Mouse (Mus musculus): ENCODE data around the gene Smagp. TPM values are rescaled to one million over a fixed set of nuclear protein-coding genes. Genes with fewer than 3 reads are reported as not detected.

Gene Smagp
- polyA plus RNA-seq (2015; fragmentation: Nextera tagmentation; extraction: Ambion mirVana): 14.4 and 15.2 TPM in 2 replicates

GRCm38 (mm10) chr15:100636700-100637501 lies at the start of gene Smagp:
Smagp (minus strand) TSS chr15:100636940.
- ATAC-seq (ENCODE audit: borderline replicate concordance, extremely low read depth, low FRiP score, low TSS enrichment): peak; percentile 61
- Histone ChIP-seq H3K4me1 (peaks cover 25% of the 10 kb centered on the region), H3K9ac (peak within 1 kb of the TSS; percentile 25), H3K27me3 (peaks cover 58% of the 10 kb centered on the region), H3K4me2 (peak within 1 kb of the TSS; percentile 91), H3K36me3 (no peaks in the 10 kb centered on the region), H3K27ac (no peak within 1 kb of the TSS), H3K9me3 (no peaks in the 10 kb centered on the region), H3K4me3 (peak within 1 kb of the TSS; percentile 53)
- under 1% methylated on average over 71 of the region's 77 CpGs for WGBS

DNA sequence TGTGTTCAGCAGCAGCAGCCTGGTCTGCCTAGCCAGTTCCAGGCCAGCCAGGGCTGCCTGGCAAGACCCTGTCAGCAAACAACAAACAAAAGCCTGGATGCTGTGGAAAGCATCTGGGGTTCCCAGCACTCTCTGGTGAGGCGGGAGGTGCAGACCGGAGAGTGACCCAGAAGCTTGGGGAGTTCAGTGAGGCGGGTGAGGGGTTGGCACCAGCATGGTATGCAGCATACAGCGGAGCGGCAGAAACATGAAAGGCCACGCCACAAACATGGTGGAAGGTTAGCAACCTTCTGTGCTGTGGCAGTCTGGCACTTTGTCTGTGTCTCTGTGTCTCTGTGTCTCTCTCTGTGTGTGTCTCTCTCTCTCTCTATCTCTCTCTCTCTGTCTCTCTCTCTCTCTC lies 49.7 kb upstream of the Smagp start:
- Histone ChIP-seq H3K9ac (no peak overlapping the region), H3K4me1 (no peaks in the 10 kb centered on the region), H3K4me2 (no peak overlapping the region), H3K27ac (no peak overlapping the region), H3K4me3 (no peak overlapping the region), H3K36me3 (no peaks in the 10 kb centered on the region), H3K9me3 (0 out of 2 replicates have a peak, but pooled peaks cover 7% of the 10 kb centered on the region), H3K27me3 (peaks cover 8% of the 10 kb centered on the region; the same call in 1 of the 2 replicates)
- ATAC-seq (ENCODE audit: borderline replicate concordance, extremely low read depth, low FRiP score, low TSS enrichment): no peak
- 73% methylated on average over 6 of the region's 6 CpGs for WGBS

DNA sequence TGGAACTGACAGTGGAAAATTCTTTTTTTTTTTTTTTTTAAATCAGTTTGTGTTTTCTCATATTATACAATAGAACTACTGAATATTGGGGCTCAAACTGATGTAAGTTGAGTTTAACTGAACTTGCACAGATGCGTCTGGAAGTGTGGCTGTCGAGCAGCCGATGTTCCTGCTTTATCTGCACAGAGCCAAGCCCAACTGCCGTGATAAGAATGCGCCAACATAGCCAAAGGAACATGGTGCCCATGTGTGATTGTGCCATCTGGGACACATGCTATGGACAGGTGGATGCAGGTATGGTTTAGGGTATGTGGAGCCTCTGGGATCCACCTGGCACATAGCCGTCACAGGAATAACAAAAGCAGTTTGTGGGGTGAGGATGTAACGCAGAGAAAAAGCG lies 49.1 kb upstream of the Smagp start:
- Histone ChIP-seq H3K36me3 (no peaks in the 10 kb centered on the region), H3K27me3 (peaks cover 8% of the 10 kb centered on the region; the same call in 1 of the 2 replicates), H3K4me3 (no peak overlapping the region), H3K27ac (no peak overlapping the region), H3K9ac (no peak overlapping the region), H3K9me3 (0 out of 2 replicates have a peak, but pooled peaks cover 7% of the 10 kb centered on the region), H3K4me2 (no peak overlapping the region), H3K4me1 (no peaks in the 10 kb centered on the region)
- 78% methylated on average over 8 of the region's 8 CpGs for WGBS
- ATAC-seq (ENCODE audit: borderline replicate concordance, extremely low read depth, low FRiP score, low TSS enrichment): no peak

- H3K4me1 ChIP-seq: no peaks in the 10 kb centered on the region
- H3K36me3 ChIP-seq: no peaks in the 10 kb centered on the region
Observed at GRCm38 (mm10) chr15:100685255-100685654, 48.5 kb upstream of the Smagp start.

GRCm38 (mm10) chr15:100684450-100684849 lies 47.7 kb upstream of the Smagp start:
- WGBS: 28% methylated on average over 10 of the region's 10 CpGs
- Histone ChIP-seq H3K4me2 (0 out of 2 replicates have a peak overlapping the region, but pooled peaks have one; percentile 10), H3K36me3 (no peaks in the 10 kb centered on the region), H3K27me3 (peaks cover 8% of the 10 kb centered on the region; the same call in 1 of the 2 replicates), H3K4me3 (no peak overlapping the region), H3K4me1 (no peaks in the 10 kb centered on the region), H3K9ac (no peak overlapping the region), H3K9me3 (no peaks in the 10 kb centered on the region), H3K27ac (no peak overlapping the region)
- ATAC-seq (ENCODE audit: borderline replicate concordance, extremely low read depth, low FRiP score, low TSS enrichment): no peak

More at GRCm38 (mm10) chr15:100685255-100685654, 48.5 kb upstream of the Smagp start:
- Histone ChIP-seq H3K9me3 (0 out of 2 replicates have a peak, but pooled peaks cover 2% of the 10 kb centered on the region), H3K27ac (no peak overlapping the region), H3K27me3 (peaks cover 8% of the 10 kb centered on the region; the same call in 1 of the 2 replicates), H3K4me3 (no peak overlapping the region), H3K4me2 (0 out of 2 replicates have a peak overlapping the region, but pooled peaks have one; percentile 10), H3K9ac (no peak overlapping the region)
- ATAC-seq (ENCODE audit: borderline replicate concordance, extremely low read depth, low FRiP score, low TSS enrichment): no peak
- WGBS: 23% methylated on average over 13 of the region's 13 CpGs

DNA sequence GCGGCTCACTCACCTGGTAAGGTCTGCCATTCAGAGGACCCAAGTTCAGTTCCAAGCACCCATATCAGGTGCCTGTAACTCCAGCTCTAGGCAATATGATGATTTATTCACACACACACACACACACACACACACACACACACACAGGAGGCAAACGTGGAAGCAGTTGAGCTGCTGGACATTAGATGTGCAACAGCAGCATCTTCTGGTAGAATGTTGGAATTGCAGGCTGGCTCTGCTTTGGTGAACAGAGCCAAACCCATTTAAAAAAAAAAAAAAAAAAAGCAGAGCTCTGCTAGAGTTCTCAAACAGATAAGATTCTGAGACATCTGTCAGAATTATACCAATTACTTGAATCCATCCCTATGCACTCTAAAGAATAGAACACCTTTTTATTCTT lies 46.3 kb upstream of the Smagp start:
- Histone ChIP-seq H3K4me1 (no peaks in the 10 kb centered on the region), H3K9ac (no peak overlapping the region), H3K36me3 (no peaks in the 10 kb centered on the region), H3K4me2 (no peak overlapping the region), H3K27me3 (peaks cover 8% of the 10 kb centered on the region; the same call in 1 of the 2 replicates), H3K9me3 (no peaks in the 10 kb centered on the region), H3K4me3 (no peak overlapping the region), H3K27ac (no peak overlapping the region)
- WGBS: 41% methylated on average over 2 of the region's 2 CpGs
- ATAC-seq (ENCODE audit: borderline replicate concordance, extremely low read depth, low FRiP score, low TSS enrichment): no peak

DNA sequence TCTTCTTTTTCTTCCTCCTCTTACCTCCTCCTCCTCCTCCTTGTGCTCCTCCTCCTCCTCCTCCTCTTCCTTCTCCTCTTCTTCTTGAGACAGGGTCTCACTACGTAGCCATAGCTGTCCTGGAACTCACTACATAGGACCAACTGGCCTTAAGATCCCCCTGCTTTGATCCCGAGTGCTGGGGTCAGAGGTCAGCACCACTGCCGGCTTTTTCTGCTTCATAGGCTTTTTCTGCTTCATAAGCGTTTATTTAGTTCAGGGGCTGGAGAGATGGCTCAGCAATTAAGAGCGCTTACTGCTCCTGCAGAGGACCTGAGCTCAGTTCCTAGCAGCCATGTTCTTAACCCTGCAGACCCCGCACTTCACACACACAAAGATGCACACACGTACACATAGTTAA lies 45.0 kb upstream of the Smagp start:
- H3K9me3 ChIP-seq: no peaks in the 10 kb centered on the region

GRCm38 (mm10) chr15:100680381-100680780 lies 43.6 kb upstream of the Smagp start:
- Histone ChIP-seq H3K9me3 (no peaks in the 10 kb centered on the region), H3K36me3 (no peaks in the 10 kb centered on the region), H3K4me2 (no peak overlapping the region), H3K27me3 (no peaks in the 10 kb centered on the region; the same call in 1 of the 2 replicates), H3K4me3 (no peak overlapping the region), H3K4me1 (no peaks in the 10 kb centered on the region), H3K9ac (no peak overlapping the region), H3K27ac (no peak overlapping the region)
- WGBS: 35% methylated on average over 3 of the region's 3 CpGs
- ATAC-seq (ENCODE audit: borderline replicate concordance, extremely low read depth, low FRiP score, low TSS enrichment): no peak

More for the DNA sequence above, 45.0 kb upstream of the Smagp start:
- no peak for ATAC-seq (ENCODE audit: borderline replicate concordance, extremely low read depth, low FRiP score, low TSS enrichment)
- no peaks in the 10 kb centered on the region for H3K4me1 ChIP-seq
- H3K36me3 ChIP-seq: no peaks in the 10 kb centered on the region
- H3K9ac ChIP-seq: no peak overlapping the region
- peaks cover 8% of the 10 kb centered on the region; the same call in 1 of the 2 replicates for H3K27me3 ChIP-seq
- no peak overlapping the region for H3K4me3 ChIP-seq
- no peak overlapping the region for H3K4me2 ChIP-seq
- 44% methylated on average over 7 of the region's 7 CpGs for WGBS
- H3K27ac ChIP-seq: no peak overlapping the region

DNA sequence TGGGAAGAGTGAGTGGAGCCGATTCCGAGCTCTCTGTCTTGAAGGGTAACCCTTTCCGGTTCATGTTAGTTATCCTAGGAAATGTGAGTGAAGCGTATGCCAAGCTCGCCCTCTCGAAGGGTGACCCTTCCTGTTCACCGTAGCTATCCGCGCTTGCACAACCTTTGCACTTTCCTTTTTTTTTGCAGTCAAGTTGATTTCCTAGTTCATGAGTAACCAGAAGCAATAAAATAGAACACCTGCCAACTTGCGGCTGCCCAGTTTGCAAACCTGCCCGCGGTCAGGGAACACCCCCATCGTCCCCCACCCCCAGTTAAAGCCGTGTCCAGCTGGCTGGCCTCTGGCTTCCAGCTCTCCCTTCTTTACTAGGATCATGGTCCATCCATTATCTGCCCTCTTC lies 42.3 kb upstream of the Smagp start:
- WGBS: 70% methylated on average over 14 of the region's 14 CpGs
- H3K36me3 ChIP-seq: no peaks in the 10 kb centered on the region
- ATAC-seq (ENCODE audit: borderline replicate concordance, extremely low read depth, low FRiP score, low TSS enrichment): no peak
- H3K4me1 ChIP-seq: 0 out of 2 replicates have a peak, but pooled peaks cover 3% of the 10 kb centered on the region
- no peaks in the 10 kb centered on the region for H3K27me3 ChIP-seq
- H3K9ac ChIP-seq: no peak overlapping the region
- no peak overlapping the region for H3K27ac ChIP-seq
- H3K4me3 ChIP-seq: no peak overlapping the region
- no peak overlapping the region for H3K4me2 ChIP-seq
- H3K9me3 ChIP-seq: no peaks in the 10 kb centered on the region

GRCm38 (mm10) chr15:100678581-100678980 lies 41.8 kb upstream of the Smagp start:
- ATAC-seq (ENCODE audit: borderline replicate concordance, extremely low read depth, low FRiP score, low TSS enrichment): no peak
- Histone ChIP-seq H3K4me2 (no peak overlapping the region), H3K4me3 (no peak overlapping the region), H3K9ac (no peak overlapping the region), H3K36me3 (no peaks in the 10 kb centered on the region), H3K9me3 (no peaks in the 10 kb centered on the region), H3K27me3 (no peaks in the 10 kb centered on the region), H3K4me1 (0 out of 2 replicates have a peak, but pooled peaks cover 3% of the 10 kb centered on the region), H3K27ac (no peak overlapping the region)
- 83% methylated on average over 12 of the region's 12 CpGs for WGBS

DNA sequence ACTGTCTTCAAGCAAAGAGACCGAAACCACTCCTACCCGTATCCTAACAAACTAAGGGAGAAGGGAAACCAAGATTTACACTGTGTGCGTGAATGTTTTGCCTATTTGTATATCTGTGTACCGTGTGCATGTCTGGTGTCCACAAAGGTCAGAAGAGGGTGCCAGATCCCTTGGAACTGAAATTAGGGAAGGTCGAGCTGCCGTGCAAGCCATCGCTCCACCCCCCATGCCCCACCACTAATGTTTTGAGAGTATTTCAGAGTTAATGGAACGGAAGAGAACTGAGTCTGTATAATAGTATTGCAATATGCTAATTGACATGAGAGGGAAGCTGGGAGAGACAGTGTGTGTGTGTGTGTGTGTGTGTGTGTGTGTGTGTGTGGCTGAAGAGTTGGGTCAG lies 40.9 kb upstream of the Smagp start:
- Histone ChIP-seq H3K4me3 (no peak overlapping the region), H3K4me2 (no peak overlapping the region), H3K27ac (no peak overlapping the region), H3K9me3 (no peaks in the 10 kb centered on the region), H3K27me3 (no peaks in the 10 kb centered on the region), H3K9ac (no peak overlapping the region), H3K4me1 (0 out of 2 replicates have a peak, but pooled peaks cover 3% of the 10 kb centered on the region), H3K36me3 (no peaks in the 10 kb centered on the region)
- WGBS: 88% methylated on average over 8 of the region's 8 CpGs
- ATAC-seq (ENCODE audit: borderline replicate concordance, extremely low read depth, low FRiP score, low TSS enrichment): no peak

- WGBS: 71% methylated on average over 1 of the region's 1 CpGs
- no peak for ATAC-seq (ENCODE audit: borderline replicate concordance, extremely low read depth, low FRiP score, low TSS enrichment)
- Histone ChIP-seq H3K4me3 (no peak overlapping the region), H3K27ac (no peak overlapping the region), H3K27me3 (no peaks in the 10 kb centered on the region), H3K4me1 (0 out of 2 replicates have a peak, but pooled peaks cover 3% of the 10 kb centered on the region), H3K9ac (no peak overlapping the region), H3K36me3 (no peaks in the 10 kb centered on the region), H3K4me2 (no peak overlapping the region), H3K9me3 (no peaks in the 10 kb centered on the region)
Observed at GRCm38 (mm10) chr15:100676521-100676920, 39.8 kb upstream of the Smagp start.
